Mouse (Mus musculus) spleen, embryonic (tissue): Measurements from ENCODE around the gene Zbtb9.

Experiments
- CTCF ChIA-PET: fragments of 350-600 bp; sonication (Branson Sonifier 250); formaldehyde crosslinking; loops from one replicate; lab custom pipeline; 2022; lab: Charles Lee

The Zbtb9 gene

DNA sequence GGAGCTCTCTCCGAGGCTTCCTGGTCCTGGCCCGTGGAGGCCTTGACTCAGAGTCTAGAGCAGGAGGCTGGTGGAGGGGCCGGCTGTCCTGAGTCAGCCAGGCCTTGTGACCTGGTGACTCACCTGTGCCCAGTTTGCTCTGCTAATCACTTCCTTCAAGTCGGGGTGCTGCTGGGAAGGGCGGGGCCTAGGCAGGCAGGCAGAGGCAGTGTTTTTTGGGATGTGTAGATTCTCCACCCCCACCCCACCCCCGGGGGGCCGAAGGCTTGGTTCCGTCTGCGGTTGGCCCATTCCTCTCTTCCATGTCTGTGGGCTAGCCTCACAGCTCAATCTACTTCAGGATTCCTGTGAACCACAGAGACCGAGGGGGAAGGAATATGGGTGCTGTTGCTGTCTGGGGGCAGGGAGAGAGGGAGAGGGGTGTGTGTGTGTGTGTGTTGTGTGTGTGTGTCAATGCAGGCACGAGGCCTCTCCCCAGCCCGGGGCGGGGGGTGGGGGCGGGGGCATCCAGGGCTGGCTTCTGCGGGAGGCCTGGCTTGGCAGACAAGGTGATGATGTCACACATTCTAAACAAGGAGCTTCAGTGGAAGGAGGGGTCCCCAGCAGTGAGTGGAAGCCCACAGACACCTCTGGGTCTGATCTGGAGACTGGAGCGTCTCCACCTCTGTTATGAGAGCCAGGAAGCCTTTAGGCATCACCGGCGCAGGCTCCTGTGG is 65.5 kb downstream of the Zbtb9 start:
- CTCF ChIA-PET = interaction anchor here (0.6 kb wide), 1 partner anchor 64 kb away, joined by 3 read pairs; no protein-coding TSS in a partner anchor

DNA sequence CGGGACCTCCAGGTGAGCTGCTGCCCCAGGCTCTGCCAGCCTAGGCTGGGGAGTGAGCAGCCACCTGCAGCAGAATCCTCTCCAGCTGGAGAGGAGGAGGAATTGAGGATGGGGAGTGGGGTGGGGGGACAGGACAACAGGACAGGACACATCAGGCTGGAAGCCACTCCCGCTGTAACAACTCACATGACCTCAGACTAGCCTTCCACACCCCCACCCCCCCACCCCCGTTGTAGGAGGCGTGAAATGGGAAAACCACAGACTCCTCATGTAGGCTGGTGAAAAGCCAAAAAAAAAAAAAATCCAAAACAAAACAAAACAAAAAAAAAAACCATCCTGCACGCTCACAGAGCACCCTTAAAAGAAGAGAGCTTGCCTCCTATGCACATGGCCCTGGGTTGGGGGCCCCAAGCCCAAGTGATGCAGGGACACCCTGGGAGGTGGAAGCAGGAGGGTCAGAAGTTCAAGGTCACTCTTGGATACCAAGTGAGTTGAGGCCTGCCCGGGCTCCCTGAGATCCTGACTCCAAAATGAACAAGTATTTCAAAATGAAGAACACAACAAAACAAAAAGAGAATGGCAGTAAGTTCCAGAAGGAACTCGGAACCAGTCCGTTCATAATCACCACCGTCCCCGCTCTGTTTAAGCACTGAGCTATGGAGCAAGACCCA is 66.6 kb downstream of the Zbtb9 start:
- CTCF ChIA-PET = interaction anchor here (0.6 to 0.7 kb wide), 2 partner anchors 20 to 154 kb away, joined by 3 to 5 read pairs; no protein-coding TSS in a partner anchor

DNA sequence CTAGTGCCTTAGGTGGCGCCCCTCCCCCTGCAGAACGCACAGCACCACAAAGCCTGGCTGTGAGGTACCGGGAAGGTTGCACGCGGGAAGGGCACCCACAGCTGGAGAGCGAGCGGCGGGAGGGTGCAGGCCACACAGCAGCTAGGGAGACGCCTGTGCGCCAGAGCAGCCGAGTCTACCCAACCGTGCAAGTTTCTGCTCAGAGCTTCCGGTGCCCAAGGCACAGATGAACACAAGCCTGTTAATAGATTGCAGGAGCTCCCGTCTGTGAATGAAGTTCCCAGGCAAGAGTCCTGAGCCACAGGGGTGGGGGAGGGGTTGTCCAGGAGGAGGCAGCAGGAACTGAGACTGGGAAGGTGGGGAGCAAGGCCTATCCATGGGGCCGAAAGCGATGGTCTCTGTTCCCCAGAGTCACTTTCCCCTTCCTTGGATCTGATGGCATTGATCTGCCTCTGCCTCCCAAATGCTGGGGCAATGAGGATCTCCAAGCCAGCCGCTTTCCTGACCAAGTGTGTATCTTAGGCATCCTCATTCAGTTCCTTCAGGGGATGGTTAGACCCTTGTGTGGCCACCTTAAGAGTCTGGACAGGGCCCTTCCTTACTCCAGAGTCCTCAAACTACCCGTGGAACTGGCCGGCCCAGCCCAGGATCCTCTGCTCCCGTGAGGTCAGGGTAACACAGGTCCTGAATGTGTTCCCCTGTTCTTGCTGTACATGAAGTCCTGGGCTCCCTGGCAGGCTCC is 67.5 kb downstream of the Zbtb9 start:
- CTCF ChIA-PET = interaction anchor here (0.7 kb wide), 1 partner anchor 19 kb away, joined by 3 read pairs; no protein-coding TSS in a partner anchor

GRCm38 (mm10) chr17:27041046-27041786 is 68.2 kb downstream of the Zbtb9 start:
- CTCF ChIA-PET = no interaction called here

GRCm38 (mm10) chr17:27041787-27042055 is 68.8 kb downstream of the Zbtb9 start:
- CTCF ChIA-PET = no interaction called here

- CTCF ChIA-PET = no interaction called here
These were observed 69.9 kb downstream of the Zbtb9 start for GRCm38 (mm10) chr17:27042840-27043239.

GRCm38 (mm10) chr17:27045164-27045563 is 72.2 kb downstream of the Zbtb9 start:
- CTCF ChIA-PET = no interaction called here

DNA sequence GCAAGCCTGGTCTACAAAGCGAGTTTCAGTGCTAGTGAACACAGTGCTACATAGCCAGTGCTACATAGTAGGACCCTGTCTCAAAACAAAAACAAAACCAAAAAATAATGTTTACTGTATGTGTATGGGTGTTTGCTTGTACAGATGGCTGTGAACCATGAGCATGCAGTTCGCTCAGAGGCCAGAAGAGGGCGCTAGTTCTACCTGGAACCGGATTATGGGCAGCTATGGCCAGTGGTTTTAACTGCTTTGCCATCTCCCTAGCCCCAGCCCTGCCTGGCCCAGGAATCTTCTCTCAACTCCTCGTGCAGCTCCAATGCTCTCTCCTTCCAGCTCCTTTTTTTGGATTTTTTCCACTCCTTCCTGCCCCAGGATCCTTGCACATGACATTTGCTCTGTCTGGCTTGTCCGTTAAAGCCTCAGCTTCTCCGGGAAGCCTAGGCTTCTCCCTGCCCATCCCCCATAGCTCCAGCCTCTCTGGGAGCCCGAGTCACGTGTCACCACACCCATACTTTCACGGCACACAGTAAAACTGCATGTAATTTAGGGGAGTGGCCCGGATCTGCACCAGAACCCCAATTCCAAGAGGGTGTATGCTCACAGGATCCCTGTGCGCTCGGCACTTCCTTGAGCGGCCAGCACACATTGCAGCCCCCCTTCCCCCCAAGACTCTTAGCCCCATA is 74.9 kb downstream of the Zbtb9 start:
- CTCF ChIA-PET = interaction anchor here (0.6 kb wide), 1 partner anchor 106 kb away, joined by 11 read pairs; no protein-coding TSS in a partner anchor

DNA sequence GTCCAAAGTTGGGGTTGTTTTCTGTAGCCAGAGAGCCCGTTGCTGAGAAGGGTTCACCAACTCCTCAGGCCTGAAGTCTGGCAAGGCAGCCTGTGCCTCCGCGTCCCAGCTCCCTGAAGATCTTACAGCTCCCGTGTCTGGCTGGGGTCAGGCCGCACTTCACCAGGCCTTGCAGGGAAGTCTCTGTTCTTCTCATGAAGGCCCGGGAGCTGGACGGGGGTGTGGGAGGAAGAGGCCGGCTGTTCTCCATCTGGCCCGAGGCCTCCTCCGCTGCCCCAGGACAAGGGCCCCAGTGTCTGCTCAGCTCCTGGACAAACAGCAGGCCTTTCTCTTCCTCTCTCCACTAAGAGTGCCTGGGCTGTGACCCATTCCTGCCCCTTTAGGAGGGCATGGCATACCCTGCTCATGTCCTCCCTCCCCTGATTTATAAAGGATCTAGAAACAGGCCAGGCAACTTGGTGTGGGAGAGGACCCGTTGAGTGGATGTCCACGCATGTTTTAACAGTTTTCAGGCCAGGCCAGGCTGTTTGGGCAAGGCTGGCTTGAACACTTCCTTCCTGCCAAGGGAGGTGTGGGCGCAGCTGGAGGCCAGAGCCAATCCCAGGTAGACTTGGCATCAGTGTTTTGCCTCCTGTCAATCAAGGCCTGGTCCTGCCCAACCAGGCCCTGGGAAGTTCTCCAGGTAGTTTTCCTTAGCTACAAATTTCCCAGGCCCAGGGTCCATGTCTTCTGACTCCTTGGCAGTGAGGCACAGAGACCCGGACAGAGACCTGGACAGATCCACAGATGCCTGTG is 75.7 kb downstream of the Zbtb9 start:
- CTCF ChIA-PET = interaction anchor here (0.6 kb wide), 3 partner anchors 24 to 121 kb away, joined by 5 to 29 read pairs (median 11); no protein-coding TSS in a partner anchor

DNA sequence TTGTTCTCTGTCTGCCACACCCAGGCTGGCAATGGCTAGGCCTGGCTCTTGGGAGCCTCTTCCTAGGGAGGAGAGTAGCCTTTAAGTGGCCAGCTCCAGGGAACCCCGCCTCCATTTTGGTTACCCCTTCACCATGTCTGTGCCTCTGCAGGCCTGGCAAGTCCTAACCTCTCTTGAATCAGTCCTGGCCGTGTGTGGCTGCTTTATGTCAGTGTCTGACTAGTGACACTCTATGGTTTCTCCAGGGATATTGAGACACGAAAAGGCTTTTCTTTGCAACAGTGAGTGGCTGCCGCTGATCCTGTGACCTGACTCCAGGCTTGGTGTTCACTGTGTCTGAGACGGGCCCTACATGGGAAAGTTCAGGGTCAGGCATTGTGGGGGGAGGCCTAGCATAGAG is 77.9 kb downstream of the Zbtb9 start:
- CTCF ChIA-PET = no interaction called here

DNA sequence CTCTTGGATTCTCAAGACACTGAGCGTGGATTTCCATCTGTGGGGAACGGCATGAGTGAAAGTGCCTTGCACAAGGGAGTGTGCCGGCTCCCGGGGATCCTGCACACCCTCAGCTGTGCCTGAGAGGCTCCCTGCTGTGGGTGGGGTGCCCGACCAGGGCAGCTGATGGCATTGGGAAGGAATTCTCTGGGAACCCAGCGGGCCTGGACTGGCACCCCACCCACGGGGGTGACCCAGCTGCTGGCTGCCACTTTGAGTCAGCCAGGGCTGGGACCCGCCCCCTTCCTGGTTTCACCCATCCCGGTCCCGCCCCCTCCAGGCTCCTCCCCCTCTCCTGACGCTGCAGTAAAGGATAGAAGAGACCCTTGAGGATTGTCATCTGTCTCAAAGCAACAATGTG is 78.5 kb downstream of the Zbtb9 start:
- CTCF ChIA-PET = no interaction called here

DNA sequence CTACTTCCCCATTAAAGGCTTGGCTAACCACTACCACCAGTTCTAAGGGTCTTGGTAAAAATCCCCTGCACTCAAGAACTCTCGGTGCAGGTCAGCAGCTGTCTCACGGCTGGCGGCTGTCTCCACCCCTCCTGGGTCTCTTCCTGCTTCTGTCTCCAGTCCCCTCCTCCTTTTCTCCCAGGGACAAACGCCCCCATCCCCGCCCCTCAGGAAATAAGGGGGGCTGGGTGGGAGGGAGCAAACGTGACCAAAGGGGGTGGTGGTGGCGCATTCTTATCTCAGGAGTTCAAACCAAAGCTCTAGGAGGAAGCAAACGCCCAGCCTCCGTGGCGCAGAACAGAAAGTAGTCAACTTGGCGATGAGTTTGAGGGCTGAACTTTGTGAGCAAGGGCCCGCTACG is 83.2 kb downstream of the Zbtb9 start:
- CTCF ChIA-PET = no interaction called here

GRCm38 (mm10) chr17:27056812-27057516 is 84.0 kb downstream of the Zbtb9 start, which contains the start of gene Itpr3:
Gene Itpr3, plus strand, starts transcription at chr17:27057304.
- CTCF ChIA-PET = interaction anchor here (1.1 kb wide), 1 partner anchor 30 kb away, joined by 3 read pairs; no protein-coding TSS in a partner anchor

DNA sequence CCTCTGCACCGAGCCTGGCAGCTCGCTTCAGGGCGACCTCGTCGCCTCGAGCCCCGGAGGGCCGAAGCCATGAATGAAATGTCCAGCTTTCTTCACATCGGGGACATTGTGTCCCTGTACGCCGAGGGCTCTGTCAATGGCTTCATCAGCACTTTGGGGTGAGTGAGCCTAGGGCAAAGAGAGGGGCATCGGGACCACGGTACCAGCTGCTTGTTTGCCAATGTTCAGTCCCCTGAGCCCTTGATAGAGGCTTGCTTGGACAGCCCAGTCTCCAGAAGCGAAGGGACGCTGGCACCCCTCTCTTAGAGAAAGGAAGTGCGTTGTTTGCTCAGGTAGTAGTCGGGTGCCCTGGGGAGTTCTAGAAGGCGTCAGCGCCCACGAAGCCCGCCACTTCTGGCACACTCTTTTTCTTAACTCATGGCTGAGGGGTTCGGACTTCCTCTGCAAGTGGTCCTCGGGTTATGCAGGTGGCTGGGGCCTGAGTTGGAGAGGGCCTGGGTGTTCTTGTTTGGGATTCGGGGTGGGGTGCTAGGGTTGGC is 84.6 kb downstream of the Zbtb9 start:
- CTCF ChIA-PET = interaction anchor here (1.1 kb wide), 1 partner anchor 29 kb away, joined by 3 read pairs; no protein-coding TSS in a partner anchor
